26 mouse cellular contexts compared by ENCODE assay signal in genomic region chr5:134248608-134249244, GRCm38 (mm10). TPM values are rescaled to one million over a fixed set of nuclear protein-coding genes. Genes with fewer than 3 reads are reported as not detected.
A peak's percentile ranks its signal among the peaks of the same experiment; 100 is the strongest.
DNase-seq lines count a peak whose midpoint lies in the region; ATAC-seq and TF ChIP-seq lines count a peak whose summit lies in the region.
"Had no signal": no experiment of that assay in that cellular context is flagged by ENCODE, and none has a peak within 500 bp of the region (broad histone marks: within the 10 kb centered on the region; RNA-seq: fewer than 3 reads in every experiment).

No protein-coding gene starts in this region.

- no peak for ATAC-seq in CD4-positive, CD25-positive, alpha-beta regulatory T cell, adult 4 months
- peak; percentile 45 for ATAC-seq in hindbrain, postnatal 0 days
- ATAC-seq in hindbrain, embryonic 11.5 days (ENCODE audit: low FRiP score): no peak
- ATAC-seq in midbrain, embryonic 16.5 days: peak; percentile 48; the same call in 1 of the 2 replicates
- ATAC-seq in monocyte, adult 5-6 weeks (replicated peaks; ENCODE audit: insufficient number of reproducible peaks, low FRiP score, low TSS enrichment, poor library complexity, severe bottlenecking): no peak
- ATAC-seq: forebrain, embryonic 14.5 days; liver, embryonic 12.5 days; liver, postnatal 0 days had no signal

- H3K27me3 ChIP-seq in hindbrain, postnatal 0 days (ENCODE audit: insufficient read depth, low read length): no peaks in the 10 kb centered on the region
- H3K27me3 ChIP-seq in hindbrain, embryonic 11.5 days (ENCODE audit: control insufficient read depth, insufficient read depth, low read length): no peaks in the 10 kb centered on the region
- no peaks in the 10 kb centered on the region for H3K27me3 ChIP-seq in midbrain, embryonic 16.5 days (ENCODE audit: control insufficient read depth, insufficient read depth, low read depth, low read length)
- H3K27me3 ChIP-seq: hindbrain, embryonic 13.5 days; liver, embryonic 12.5 days; neural tube, embryonic 12.5 days had no signal

- no peaks in the 10 kb centered on the region for H3K9me3 ChIP-seq in hindbrain, postnatal 0 days (ENCODE audit: low read length)
- H3K9me3 ChIP-seq in hindbrain, embryonic 11.5 days (ENCODE audit: control insufficient read depth, low read length): no peaks in the 10 kb centered on the region
- H3K9me3 ChIP-seq in midbrain, embryonic 16.5 days (replicated peaks; ENCODE audit: control insufficient read depth, low read length, poor library complexity, severe bottlenecking): no peaks in the 10 kb centered on the region
- H3K9me3 ChIP-seq: hindbrain, embryonic 13.5 days; liver, embryonic 12.5 days; neural tube, embryonic 12.5 days had no signal

- peak; percentile 25 for DNase-seq in CD4-positive, CD25-positive, alpha-beta regulatory T cell, adult 2 months (ENCODE audit: low read depth, low spot score)
- peak; percentile 34 for DNase-seq in hindbrain, postnatal 0 days (ENCODE audit: low spot score)
- DNase-seq in hindbrain, embryonic 11.5 days (ENCODE audit: low spot score): no peak
- peak; percentile 37 for DNase-seq in 3134 (ENCODE audit: extremely low read depth, insufficient read length, low spot score)
- no peak for DNase-seq in adrenal gland, postnatal 25 days
- DNase-seq: adrenal gland, adult 8-10 months; cerebellum, adult 9-10 months; cerebellum, postnatal 36 days; gastrocnemius, adult 2 months; gastrocnemius, postnatal 36 days; heart, postnatal 14 days; kidney, adult 8-10 months; layer of hippocampus, postnatal 36 days; left cerebral cortex, postnatal 4 days; liver, postnatal 0 days; lung, postnatal 36 days; thymus, postnatal 4 days had no signal

- peak overlapping the region; percentile 27; the same call in 1 of the 2 replicates for H3K27ac ChIP-seq in hindbrain, postnatal 0 days
- H3K27ac ChIP-seq in hindbrain, embryonic 11.5 days (ENCODE audit: low read depth, low read length): no peak overlapping the region
- H3K27ac ChIP-seq in midbrain, embryonic 16.5 days (ENCODE audit: low read length): peak overlapping the region; percentile 40
- H3K27ac ChIP-seq: gastrocnemius, adult 2 months; kidney, postnatal 0 days; liver, embryonic 12.5 days; neural tube, embryonic 12.5 days had no signal

- no peaks in the 10 kb centered on the region for H3K4me1 ChIP-seq in hindbrain, postnatal 0 days (ENCODE audit: insufficient read depth, low read length)
- H3K4me1 ChIP-seq in hindbrain, embryonic 11.5 days (replicated peaks; ENCODE audit: control insufficient read depth, insufficient read depth, low read length): no peaks in the 10 kb centered on the region
- H3K4me1 ChIP-seq in midbrain, embryonic 16.5 days (ENCODE audit: control insufficient read depth, insufficient read depth, low read length): no peaks in the 10 kb centered on the region
- H3K4me1 ChIP-seq: hindbrain, embryonic 13.5 days; liver, embryonic 12.5 days; neural tube, embryonic 12.5 days had no signal

- no peak overlapping the region for H3K4me3 ChIP-seq in hindbrain, postnatal 0 days (ENCODE audit: low read length)
- no peak overlapping the region for H3K4me3 ChIP-seq in hindbrain, embryonic 11.5 days (ENCODE audit: low read depth, low read length)
- no peak overlapping the region for H3K4me3 ChIP-seq in midbrain, embryonic 16.5 days (ENCODE audit: low read depth, low read length)
- H3K4me3 ChIP-seq: gastrocnemius, adult 2 months; hindbrain, embryonic 13.5 days; liver, embryonic 12.5 days; myocyte; neural tube, embryonic 12.5 days had no signal

- 78% methylated on average over 14 of the region's 14 CpGs for WGBS in hindbrain, postnatal 0 days
- WGBS in hindbrain, embryonic 11.5 days: 92% methylated on average over 14 of the region's 14 CpGs
- 89% methylated on average over 14 of the region's 14 CpGs for WGBS in midbrain, embryonic 16.5 days

- H3K9ac ChIP-seq in hindbrain, postnatal 0 days (replicated peaks; ENCODE audit: low read length): no peak overlapping the region
- H3K9ac ChIP-seq in hindbrain, embryonic 11.5 days (ENCODE audit: low read depth, low read length): no peak overlapping the region
- H3K9ac ChIP-seq in midbrain, embryonic 16.5 days (ENCODE audit: low read depth, low read length): no peak overlapping the region
- H3K9ac ChIP-seq: hindbrain, embryonic 13.5 days; liver, embryonic 12.5 days; liver, postnatal 0 days; neural tube, embryonic 12.5 days had no signal

- no peak for TF ChIP-seq CTCF in hindbrain, postnatal 0 days (IDR thresholded peaks at IDR 0.05; ENCODE audit: low read depth)

- H3K36me3 ChIP-seq in hindbrain, postnatal 0 days (ENCODE audit: insufficient read depth, low read length): peaks cover 94% of the 10 kb centered on the region
- peaks cover 55% of the 10 kb centered on the region for H3K36me3 ChIP-seq in hindbrain, embryonic 11.5 days (ENCODE audit: control insufficient read depth, insufficient read depth, low read length)
- H3K36me3 ChIP-seq in midbrain, embryonic 16.5 days (ENCODE audit: control insufficient read depth, insufficient read depth, low read length): peaks cover 75% of the 10 kb centered on the region

- H3K4me2 ChIP-seq in hindbrain, postnatal 0 days (ENCODE audit: low read depth, low read length): no peak overlapping the region
- H3K4me2 ChIP-seq in hindbrain, embryonic 11.5 days (replicated peaks; ENCODE audit: low read depth, low read length): no peak overlapping the region
- no peak overlapping the region for H3K4me2 ChIP-seq in midbrain, embryonic 16.5 days (ENCODE audit: low read length)
- H3K4me2 ChIP-seq: hindbrain, embryonic 13.5 days; liver, embryonic 12.5 days; neural tube, embryonic 12.5 days had no signal

RNA-seq across cellular contexts. Expression of gene Ncf1, which starts 19.3 kb away (rescaled TPM):
- polyA plus RNA-seq in CD4-positive, CD25-positive, alpha-beta regulatory T cell, adult 4 months (2017; shearing (Covaris generic)): 10 to 100 TPM in 1 of 2 experiments, 1 to 10 TPM in 1; 8.8 to 15.8 TPM
- total RNA-seq in hindbrain, postnatal 0 days (2014; rRNA removed): 2.8 and 4.9 TPM in 2 replicates
- 2.0 and 2.3 TPM in 2 replicates for polyA plus RNA-seq in hindbrain, postnatal 0 days (2015; fragmentation: Nextera tagmentation; extraction: Ambion mirVana)
- polyA plus RNA-seq in hindbrain, embryonic 11.5 days (2014; fragmentation: Nextera tagmentation; extraction: Ambion mirVana): 3.2 and 4.0 TPM in 2 replicates
- polyA plus RNA-seq in midbrain, embryonic 16.5 days (2015; fragmentation: Nextera tagmentation; extraction: Ambion mirVana): 2.5 and 2.7 TPM in 2 replicates
- 3.9 TPM in 2 replicates for total RNA-seq in adrenal gland, postnatal 25 days (2021)
- total RNA-seq in monocyte, adult 5-6 weeks (2017): 101 to 207 TPM (median 172 TPM) in 3 replicates

Comparison
In these comparisons a context has a peak if more than half of its experiments do, and no peak if none do; other contexts are left out.
1. DNase-seq: peak in CD4-positive, CD25-positive, alpha-beta regulatory T cell, adult 2 months (single experiment), hindbrain, postnatal 0 days (single experiment) and 3134 (single experiment); none in hindbrain, embryonic 11.5 days (single experiment) and adrenal gland, postnatal 25 days (single experiment).
2. ATAC-seq: peak in hindbrain, postnatal 0 days (single experiment) and midbrain, embryonic 16.5 days (single experiment); none in CD4-positive, CD25-positive, alpha-beta regulatory T cell, adult 4 months (single experiment), hindbrain, embryonic 11.5 days (single experiment) and monocyte, adult 5-6 weeks (single experiment).